Mouse (Mus musculus) frontal cortex, adult (tissue): ENCODE measurements around the gene Olfml2a.

Experiments
- ATAC-seq: cut with Nextera tagmentation; 2 replicates; pipeline ENCODE4 v1.9.2; 2017; ENCODE audit warnings: mild to moderate bottlenecking, moderate library complexity, mixed read lengths; ENCODE audit not compliant: low TSS enrichment

Olfml2a gene

GRCm38 (mm10) chr2:38931851-38932667, at the start of gene Olfml2a:
Gene Olfml2a (plus strand): TSS chr2:38931978.
- peak; percentile 75 for ATAC-seq

- no peak for ATAC-seq
Observed at GRCm38 (mm10) chr2:38902866-38903265, 28.9 kb upstream of the Olfml2a start.

DNA sequence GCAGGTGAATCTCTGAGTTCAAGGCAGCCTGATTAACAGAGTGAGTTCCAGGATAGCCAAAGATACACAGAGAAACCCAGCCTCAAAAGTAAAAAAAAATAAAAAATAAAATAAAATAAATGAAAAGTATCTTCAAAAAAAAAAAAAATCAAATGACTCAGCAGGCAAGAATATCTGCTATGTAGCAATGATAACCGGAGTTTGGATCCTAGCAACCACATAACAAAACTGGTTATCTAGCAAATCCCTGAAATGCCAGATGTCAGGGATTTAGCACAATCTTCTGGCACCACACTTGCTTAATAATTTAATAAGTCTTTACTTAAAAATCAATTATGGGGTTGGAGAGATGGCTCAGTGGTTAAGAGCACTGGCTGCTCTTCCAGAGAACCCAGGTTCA, 27.5 kb upstream of the Olfml2a start:
- ATAC-seq: no peak

GRCm38 (mm10) chr2:38906097-38906496, 25.7 kb upstream of the Olfml2a start:
- peak; percentile 98 for ATAC-seq

DNA sequence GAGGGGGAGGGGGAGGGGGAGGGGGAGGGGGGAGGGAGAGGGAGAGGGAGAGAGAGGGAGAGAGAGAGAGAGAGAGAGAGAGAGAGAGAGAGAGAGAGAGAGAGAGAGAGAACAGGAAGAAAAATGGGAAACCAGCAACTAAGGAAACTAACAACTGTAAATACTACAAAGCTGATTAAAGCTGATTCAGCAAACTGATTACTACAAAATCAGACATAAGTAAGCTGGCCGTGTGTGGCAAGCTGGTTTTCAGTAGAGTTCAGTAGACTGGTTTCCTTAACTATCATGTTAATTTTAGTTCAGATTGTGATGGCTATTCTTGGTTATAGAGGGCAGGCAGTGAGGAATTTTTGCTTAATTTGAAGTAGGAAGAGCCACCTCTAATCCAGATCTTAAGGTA, 23.2 kb upstream of the Olfml2a start:
- no peak for ATAC-seq

DNA sequence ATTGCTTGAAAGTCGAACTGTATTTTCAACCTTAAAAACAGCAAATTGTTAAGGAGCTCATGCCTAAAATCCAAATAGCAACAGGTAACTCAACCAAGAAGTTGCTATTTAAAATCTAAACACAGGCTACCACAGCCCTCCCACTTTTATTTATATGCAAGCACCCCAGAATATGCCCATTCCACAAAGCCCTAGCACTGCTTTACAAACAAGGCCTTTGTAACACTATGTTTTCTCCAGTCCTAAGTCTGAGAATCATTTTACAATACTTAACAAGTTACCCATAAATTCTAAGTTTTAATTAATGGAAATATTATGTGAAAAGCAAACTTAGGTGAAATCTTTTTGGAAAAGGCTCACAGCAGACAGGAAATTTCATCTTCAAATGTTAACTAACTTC, 17.3 kb upstream of the Olfml2a start:
- no peak for ATAC-seq

GRCm38 (mm10) chr2:38914965-38915364, 16.8 kb upstream of the Olfml2a start:
- no peak for ATAC-seq

DNA sequence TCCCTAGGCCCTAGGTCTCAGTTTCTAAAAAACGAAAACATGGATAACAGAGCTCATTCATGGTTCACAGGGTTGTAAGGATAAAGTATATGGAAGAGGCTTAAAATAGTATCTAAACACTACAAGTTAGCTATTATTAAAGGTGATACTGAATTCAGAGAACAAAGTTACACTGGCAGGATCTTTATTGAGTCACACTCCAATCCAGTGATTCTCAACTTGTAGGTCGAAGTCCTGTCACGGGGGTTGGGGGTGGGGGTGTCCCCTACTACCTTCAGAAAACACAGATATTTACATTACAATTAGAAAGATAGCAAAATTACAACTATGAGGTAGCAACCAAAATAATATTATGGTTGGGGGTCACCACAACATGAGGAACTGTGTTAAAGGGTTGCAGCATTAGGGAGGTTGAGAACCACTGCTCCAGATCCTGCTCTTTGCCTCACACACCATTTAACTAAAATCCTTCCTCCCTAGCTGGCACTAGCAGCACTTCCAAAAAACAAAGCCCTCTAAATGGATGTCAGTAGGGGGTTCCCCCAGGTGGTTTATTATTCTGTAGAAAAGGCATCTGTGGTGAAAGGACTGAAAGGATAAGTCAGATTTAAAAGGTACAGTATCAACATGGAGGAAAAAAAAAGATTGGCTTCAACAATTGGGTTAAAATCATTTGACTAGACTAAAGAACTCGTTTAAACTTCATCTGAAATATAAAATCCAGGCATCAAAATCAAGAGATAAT, 14.7 kb upstream of the Olfml2a start:
- ATAC-seq: no peak

- no peak for ATAC-seq
Observed at GRCm38 (mm10) chr2:38921374-38921773, 10.4 kb upstream of the Olfml2a start.

- ATAC-seq: no peak
Observed at GRCm38 (mm10) chr2:38923471-38923870, 8.3 kb upstream of the Olfml2a start.

GRCm38 (mm10) chr2:38923911-38924310, 7.9 kb upstream of the Olfml2a start:
- ATAC-seq: no peak

- no peak for ATAC-seq
Observed at GRCm38 (mm10) chr2:38924571-38924970, 7.2 kb upstream of the Olfml2a start.

- peak; percentile 29 for ATAC-seq
Observed at GRCm38 (mm10) chr2:38925171-38926080, 6.4 kb upstream of the Olfml2a start.

- ATAC-seq: peak; percentile 91
Observed at GRCm38 (mm10) chr2:38926145-38926891, 5.5 kb upstream of the Olfml2a start.

DNA sequence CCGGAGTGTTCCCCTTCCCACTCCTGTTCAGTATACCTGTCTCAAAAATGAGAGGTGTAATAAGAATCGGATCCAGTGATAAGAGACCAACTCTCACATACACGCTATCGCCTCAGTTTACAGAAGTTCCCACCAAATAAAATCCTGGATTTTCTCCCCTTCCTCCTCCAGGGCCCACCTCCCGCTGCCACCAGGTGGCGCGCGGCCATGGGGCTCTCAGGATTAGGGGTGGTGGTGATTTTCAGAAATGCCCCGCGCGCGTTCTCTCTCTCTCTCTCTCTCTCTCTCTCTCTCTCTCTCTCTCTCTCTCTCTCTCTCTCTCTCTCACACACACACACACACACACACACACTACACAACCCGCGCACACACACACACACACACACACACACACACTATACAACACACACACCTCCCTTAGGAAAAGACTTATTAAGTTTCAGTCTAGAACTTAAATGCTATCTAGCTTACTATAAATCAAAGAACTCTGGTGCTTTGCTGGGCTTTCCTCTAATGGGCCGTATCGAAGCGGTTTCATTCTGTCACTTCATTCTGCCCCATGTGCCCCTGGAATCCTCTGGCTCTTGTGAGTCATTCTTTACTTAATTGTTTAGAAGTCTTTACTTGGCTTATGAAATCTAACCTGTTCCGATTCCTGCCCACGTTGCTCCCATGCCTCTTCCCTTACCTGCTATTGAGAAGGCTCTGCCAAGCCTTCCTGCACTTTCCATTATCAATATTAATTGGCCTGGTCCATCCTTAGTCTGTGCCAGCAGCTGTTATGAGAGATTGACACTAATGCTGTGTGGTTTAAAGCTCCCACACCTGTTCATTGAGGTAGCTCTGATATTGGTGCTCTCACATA, 4.4 kb upstream of the Olfml2a start, which contains the start of gene Nr6a1:
Nr6a1 (minus strand) TSS at position 574 of the 865 bp plus-strand sequence.
- ATAC-seq: peak; percentile 34

- no peak for ATAC-seq
Observed at GRCm38 (mm10) chr2:38930269-38930668, 1.5 kb upstream of the Olfml2a start.

GRCm38 (mm10) chr2:38933931-38934330, 2.2 kb downstream of the Olfml2a start:
- ATAC-seq: peak; percentile 53; the same call in 1 of the 2 replicates

DNA sequence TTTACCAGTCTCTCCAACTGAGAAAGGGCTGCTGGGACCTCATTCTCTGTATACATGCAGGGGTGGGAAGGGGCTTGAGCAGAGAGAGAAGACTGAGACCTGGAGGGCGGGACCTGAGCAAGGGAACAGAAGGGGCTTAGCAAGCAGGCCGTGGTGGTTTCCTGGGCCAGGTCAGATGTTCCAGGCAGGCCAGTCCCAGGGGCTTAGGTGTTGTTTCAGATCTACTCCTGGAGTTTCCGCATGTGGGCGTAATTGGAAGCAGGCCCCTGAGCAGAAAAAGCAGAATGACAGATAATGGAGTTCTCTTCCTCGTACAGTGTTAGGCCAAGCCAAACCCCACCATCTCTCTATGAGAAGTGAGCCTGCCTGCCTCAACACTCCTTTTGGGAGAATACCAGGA, 3.2 kb downstream of the Olfml2a start:
- no peak for ATAC-seq

DNA sequence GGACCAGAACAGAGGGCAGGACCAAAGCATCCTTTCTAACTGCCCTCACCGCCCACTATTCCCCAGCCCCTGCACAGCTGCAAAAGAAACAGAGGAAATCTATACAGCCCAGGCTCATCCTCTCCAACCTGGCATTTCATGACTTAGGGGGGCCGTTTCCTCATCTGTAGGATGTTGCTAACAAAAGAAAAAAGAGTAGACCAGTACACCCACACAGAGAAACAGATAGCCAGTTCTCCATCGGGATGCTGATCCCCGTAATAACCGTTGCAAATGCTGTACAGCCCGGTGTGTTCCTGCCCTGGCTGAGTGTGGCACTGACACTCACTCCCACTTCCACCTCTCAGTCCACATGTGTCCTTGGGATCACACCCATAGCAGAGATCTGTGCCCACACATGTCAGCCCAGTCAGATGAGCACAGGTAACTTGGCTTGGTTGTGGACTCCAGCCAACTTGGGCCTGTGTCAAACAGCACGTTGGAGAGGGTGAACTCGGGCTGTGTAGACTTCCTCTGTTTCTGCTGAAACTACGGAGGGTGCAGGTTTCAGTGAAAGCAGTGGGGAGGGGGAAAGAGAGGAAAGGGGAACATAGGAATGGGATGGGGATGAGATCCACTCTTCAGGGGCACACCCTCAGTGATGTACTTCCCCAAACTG, 5.1 kb downstream of the Olfml2a start:
- ATAC-seq: no peak

DNA sequence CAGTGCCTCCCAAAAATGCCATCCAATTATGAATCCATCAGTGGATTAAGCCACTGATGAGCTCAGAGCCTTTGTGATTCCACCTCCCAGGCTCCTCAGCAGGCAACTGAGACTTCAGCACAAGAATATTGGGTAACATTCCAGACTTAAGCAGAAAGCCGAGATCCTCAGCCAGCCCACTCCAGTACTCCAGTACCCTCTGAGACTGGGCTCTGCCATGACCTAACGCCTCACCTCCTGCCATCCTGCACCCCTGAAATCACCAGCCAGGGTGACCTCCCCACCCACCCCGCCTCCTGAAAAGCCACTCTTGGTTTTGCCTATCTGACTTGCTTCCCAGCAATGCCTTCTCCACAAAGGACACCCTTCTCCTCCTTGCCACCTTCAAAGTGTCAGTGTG, 5.6 kb downstream of the Olfml2a start:
- no peak for ATAC-seq
